Mouse (Mus musculus): ENCODE data around the gene Ccn6. TPM values are rescaled to one million over a fixed set of nuclear protein-coding genes. Genes with fewer than 3 reads are reported as not detected.

Gene Ccn6
- total RNA-seq (2023), result 10 to 100 TPM; 22.2 to 26.3 TPM

DNA sequence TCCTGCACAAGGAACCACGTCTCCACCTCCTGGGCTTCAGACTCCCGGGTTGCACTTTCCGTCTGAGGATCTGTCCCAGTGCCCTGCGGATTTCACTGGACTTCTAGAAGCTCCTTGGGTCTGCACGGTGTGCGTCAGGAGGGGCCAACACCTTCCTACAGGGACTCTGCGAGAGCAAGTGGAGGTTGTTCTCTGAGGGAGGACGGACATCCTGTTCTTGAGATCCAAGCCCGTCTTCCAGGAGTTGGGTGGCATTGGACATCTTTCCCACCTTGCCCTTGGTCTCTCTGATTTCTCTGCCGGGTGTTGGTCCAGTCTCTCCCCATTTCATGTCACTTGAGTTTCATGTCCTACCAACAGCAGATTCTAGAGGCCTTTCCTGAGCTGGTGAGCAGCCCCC, at the start of gene Ccn6:
Gene Ccn6, minus strand, starts transcription at position 101 of the 400 bp plus-strand sequence.

DNA sequence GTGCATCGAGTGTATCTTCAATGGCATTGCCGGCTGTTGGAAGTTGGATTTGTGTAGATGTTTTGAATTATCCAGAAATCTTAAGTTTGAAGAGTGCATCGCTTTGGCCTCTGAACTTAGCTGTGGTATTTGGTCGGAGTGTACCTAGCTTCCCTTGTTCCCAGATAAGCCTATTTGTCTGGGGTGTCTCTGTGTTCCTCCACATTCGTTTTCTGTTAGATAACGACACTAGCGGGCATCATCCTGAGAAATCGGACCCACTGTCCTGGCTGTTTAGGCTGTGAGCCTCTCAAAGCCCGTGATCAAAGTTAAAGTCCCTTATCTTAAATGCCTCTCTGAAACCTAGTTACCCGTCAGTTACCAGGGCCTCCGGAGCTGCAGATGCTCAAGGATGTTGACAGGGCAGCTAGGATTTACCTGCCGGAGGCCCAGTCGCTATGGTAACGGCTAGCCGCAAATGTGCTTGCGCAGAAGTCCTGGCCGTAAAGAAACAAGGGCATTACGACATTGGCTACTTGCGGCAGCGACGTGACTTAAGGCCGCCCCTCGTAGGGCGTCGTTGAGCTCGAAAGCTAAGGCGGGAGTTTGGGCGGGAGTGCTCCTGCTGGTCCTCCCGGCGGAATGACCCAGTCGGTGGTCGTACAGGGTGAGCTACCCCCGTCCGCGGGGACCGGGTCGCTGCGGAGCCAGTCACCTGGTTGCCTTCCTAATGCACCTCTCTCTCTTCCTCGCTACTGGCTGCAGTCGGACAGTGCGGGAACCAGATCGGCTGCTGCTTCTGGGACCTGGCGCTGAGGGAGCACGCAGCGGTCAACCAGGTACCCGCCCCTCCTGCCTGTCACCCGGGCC, 29.9 kb downstream of the Ccn6 start, which contains the start of the genes Fam229b and Tube1:
Gene Fam229b, minus strand, starts transcription at position 453 of the 849 bp plus-strand sequence.
Gene Tube1, plus strand, starts transcription at position 515 of the 849 bp plus-strand sequence.

Other genes starting within 250 kb of the Ccn6 start
- gene Lama4, start 198.3 kb downstream of the Ccn6 start, total RNA-seq (2023), result under 1 TPM; 0.47 to 0.58 TPM
- 1 to 10 TPM in 1 of 2 experiments, not detected in 1; 1.3 TPM for gene Fam229b, start 29.9 kb downstream of the Ccn6 start, total RNA-seq (2023)
- 1 to 10 TPM; 1.2 to 2.3 TPM for gene Tube1, start 29.8 kb downstream of the Ccn6 start, total RNA-seq (2023)
- 100 to 1,000 TPM in 1 of 2 experiments, 10 to 100 TPM in 1; 98.7 to 123 TPM for gene Fyn, start 205.1 kb upstream of the Ccn6 start, total RNA-seq (2023)

Data from monocyte, adult 59 days (primary cell).